Mouse (Mus musculus): ENCODE data around the gene Cadm1. TPM values are rescaled to one million over a fixed set of nuclear protein-coding genes. Genes with fewer than 3 reads are reported as not detected.

The Cadm1 gene
- polyA plus RNA-seq, 1 experiment, result 9.3 TPM

DNA sequence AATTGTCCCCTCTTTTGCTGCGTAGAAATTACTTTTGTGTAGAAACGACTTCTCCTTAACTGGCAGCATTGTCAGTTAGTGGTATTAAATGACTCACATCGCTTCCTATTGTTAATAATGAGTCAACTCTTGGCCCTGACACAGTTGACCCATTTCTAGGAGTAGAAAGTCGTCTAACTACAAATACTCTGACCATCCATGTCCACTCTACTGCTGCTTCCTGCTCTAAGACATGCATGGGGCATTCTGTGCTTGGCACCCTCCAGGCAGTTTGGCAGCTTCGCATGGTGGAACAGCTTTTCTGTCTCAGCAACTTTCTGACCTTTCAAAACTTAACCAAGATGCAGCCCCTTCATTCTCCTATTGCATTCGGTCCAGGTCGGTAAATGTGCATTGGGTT, 215.7 kb downstream of the Cadm1 start:
- no peak overlapping the region for H3ac ChIP-seq (ENCODE audit: control insufficient read depth, insufficient read length)
- no peak for TF ChIP-seq POLR2AphosphoS2 (IDR thresholded peaks at IDR 0.05; ENCODE audit: insufficient read length, low read depth)
- TF ChIP-seq MYOG (IDR thresholded peaks at IDR 0.05; ENCODE audit: control insufficient read depth in 1 of 3, insufficient read depth in 1 of 3, insufficient read length in 2 of 3, low read depth in 2 of 3), result no peak
- no peak for TF ChIP-seq TCF12 (IDR thresholded peaks at IDR 0.05; ENCODE audit: insufficient read depth, poor library complexity, severe bottlenecking)
- no peak for TF ChIP-seq CEBPB (IDR thresholded peaks at IDR 0.05; ENCODE audit: insufficient read depth, poor library complexity, severe bottlenecking)
- TF ChIP-seq E2F4 (IDR thresholded peaks at IDR 0.05; ENCODE audit: insufficient read depth), result no peak
- TF ChIP-seq MYOD1 (IDR thresholded peaks at IDR 0.05; ENCODE audit: control insufficient read depth in 1 of 3, insufficient read length in 2 of 3, low read depth in 2 of 3), result no peak
- no peak for TF ChIP-seq REST (IDR thresholded peaks at IDR 0.05; ENCODE audit: insufficient read depth, insufficient read length)
- no peak for TF ChIP-seq TCF3 (IDR thresholded peaks at IDR 0.05; ENCODE audit: insufficient read length, low read depth)
- no peaks in the 10 kb centered on the region for H3K27me3 ChIP-seq (ENCODE audit: control insufficient read depth, insufficient read depth, insufficient read length)
- H3K4me3 ChIP-seq, result no peak overlapping the region
- H3K4me2 ChIP-seq (ENCODE audit: low read depth), result peak overlapping the region; percentile 18
- no peaks in the 10 kb centered on the region for H3K36me3 ChIP-seq (ENCODE audit: control insufficient read depth, insufficient read depth)
- no peaks in the 10 kb centered on the region for H3K79me2 ChIP-seq (ENCODE audit: control insufficient read depth, insufficient read depth)

DNA sequence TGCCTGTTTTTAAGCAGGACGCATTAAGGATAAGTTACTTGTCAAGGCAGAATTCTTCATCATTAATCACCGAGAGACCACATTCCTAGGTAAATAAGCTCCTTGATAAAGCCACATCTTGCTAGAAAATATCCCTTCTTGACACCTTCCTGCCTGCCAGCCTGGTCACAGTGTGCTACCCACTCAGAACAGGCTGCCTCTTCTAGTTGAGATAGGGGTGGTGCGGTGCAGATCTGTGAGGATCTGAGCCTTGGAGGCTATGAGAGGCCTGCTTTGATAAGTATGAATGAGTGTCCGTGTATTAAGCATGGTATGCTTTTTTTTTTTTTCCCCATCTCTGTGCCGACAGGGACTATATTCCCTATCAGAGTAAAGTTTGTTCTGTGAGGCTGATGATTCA, 219.2 kb downstream of the Cadm1 start:
- Histone ChIP-seq H3K79me2 (ENCODE audit: control insufficient read depth, insufficient read depth) (no peaks in the 10 kb centered on the region), H3K27me3 (ENCODE audit: control insufficient read depth, insufficient read depth, insufficient read length) (no peaks in the 10 kb centered on the region), H3K36me3 (ENCODE audit: control insufficient read depth, insufficient read depth) (no peaks in the 10 kb centered on the region), H3K4me2 (ENCODE audit: low read depth) (no peak overlapping the region), H3ac (ENCODE audit: control insufficient read depth, insufficient read length) (no peak overlapping the region), H3K4me3 (no peak overlapping the region)
- no peak for TF ChIP-seq POLR2A (IDR thresholded peaks at IDR 0.05; ENCODE audit: insufficient read length, low read depth)
- no peak for TF ChIP-seq E2F4 (IDR thresholded peaks at IDR 0.05; ENCODE audit: insufficient read depth)
- TF ChIP-seq TCF12 (IDR thresholded peaks at IDR 0.05; ENCODE audit: insufficient read depth, poor library complexity, severe bottlenecking), result no peak
- no peak for TF ChIP-seq REST (IDR thresholded peaks at IDR 0.05; ENCODE audit: insufficient read depth, insufficient read length)

DNA sequence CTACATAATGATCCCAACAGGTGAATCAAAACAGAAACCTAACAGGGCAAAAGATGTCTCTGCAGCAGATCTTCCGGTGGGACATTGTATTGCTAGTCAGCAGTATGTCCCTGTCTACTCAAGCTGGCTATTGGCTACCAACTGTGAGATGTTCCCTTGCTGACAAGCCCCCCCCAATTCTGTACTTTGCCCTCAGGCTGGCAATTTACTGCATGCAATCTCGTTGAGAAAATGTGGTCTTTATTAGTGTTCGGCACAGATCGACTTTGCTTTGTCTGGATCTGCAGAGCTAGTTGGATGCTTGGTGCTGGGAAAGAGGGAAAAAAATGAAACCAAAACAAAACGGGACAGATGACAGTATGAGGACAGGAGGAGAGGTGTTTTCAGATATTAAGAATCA, 222.5 kb downstream of the Cadm1 start:
- H3ac ChIP-seq (ENCODE audit: control insufficient read depth, insufficient read length), result no peak overlapping the region
- H3K36me3 ChIP-seq (ENCODE audit: control insufficient read depth, insufficient read depth), result no peaks in the 10 kb centered on the region
- H3K4me2 ChIP-seq (ENCODE audit: low read depth), result no peak overlapping the region
- H3K27me3 ChIP-seq (ENCODE audit: control insufficient read depth, insufficient read depth, insufficient read length), result no peaks in the 10 kb centered on the region
- H3K4me3 ChIP-seq, result no peak overlapping the region
- no peaks in the 10 kb centered on the region for H3K79me2 ChIP-seq (ENCODE audit: control insufficient read depth, insufficient read depth)
- TF ChIP-seq E2F4 (IDR thresholded peaks at IDR 0.05; ENCODE audit: insufficient read depth), result no peak
- no peak for TF ChIP-seq TCF3 (IDR thresholded peaks at IDR 0.05; ENCODE audit: insufficient read length, low read depth)
- no peak for TF ChIP-seq CEBPB (IDR thresholded peaks at IDR 0.05; ENCODE audit: insufficient read depth, poor library complexity, severe bottlenecking)
- TF ChIP-seq MYOG (IDR thresholded peaks at IDR 0.05; ENCODE audit: control insufficient read depth in 1 of 3, insufficient read depth in 1 of 3, insufficient read length in 2 of 3, low read depth in 2 of 3), result no peak
- no peak for TF ChIP-seq MAX (IDR thresholded peaks at IDR 0.05; ENCODE audit: low read depth)

DNA sequence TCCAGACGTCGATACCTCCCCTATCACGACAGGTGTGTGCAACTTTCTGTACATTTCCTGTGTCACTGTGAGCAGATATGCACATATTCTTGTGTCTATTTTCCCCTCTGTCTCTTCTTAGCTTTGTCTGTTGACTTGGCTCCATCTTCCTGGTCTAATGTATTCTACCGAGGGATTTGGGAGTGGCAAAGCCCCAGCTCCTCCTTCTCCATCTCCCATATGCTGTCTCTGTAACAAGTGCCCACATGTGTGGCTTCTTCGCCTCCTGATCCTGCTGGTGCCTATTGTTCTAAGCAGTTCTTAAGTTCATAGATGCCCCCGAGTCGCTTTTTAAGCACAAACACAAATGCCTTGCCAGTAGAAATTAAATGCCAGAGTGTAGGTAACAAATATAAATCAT, 223.2 kb downstream of the Cadm1 start:
- no peak overlapping the region for H3ac ChIP-seq (ENCODE audit: control insufficient read depth, insufficient read length)
- TF ChIP-seq TCF12 (IDR thresholded peaks at IDR 0.05; ENCODE audit: insufficient read depth, poor library complexity, severe bottlenecking) (no peak), MAX (IDR thresholded peaks at IDR 0.05; ENCODE audit: low read depth) (no peak), CEBPB (IDR thresholded peaks at IDR 0.05; ENCODE audit: insufficient read depth, poor library complexity, severe bottlenecking) (no peak), REST (IDR thresholded peaks at IDR 0.05; ENCODE audit: insufficient read depth, insufficient read length) (no peak), USF1 (IDR thresholded peaks at IDR 0.05; ENCODE audit: low read depth) (no peak), SRF (IDR thresholded peaks at IDR 0.05; ENCODE audit: control insufficient read depth, insufficient read length, low read depth) (no peak), TCF3 (IDR thresholded peaks at IDR 0.05; ENCODE audit: insufficient read length, low read depth) (no peak), MYOG (IDR thresholded peaks at IDR 0.05; ENCODE audit: control insufficient read depth in 1 of 3, insufficient read depth in 1 of 3, insufficient read length in 2 of 3, low read depth in 2 of 3) (no peak)
- H3K4me3 ChIP-seq, result no peak overlapping the region
- no peak overlapping the region for H3K4me2 ChIP-seq (ENCODE audit: low read depth)
- no peaks in the 10 kb centered on the region for H3K36me3 ChIP-seq (ENCODE audit: control insufficient read depth, insufficient read depth)
- H3K27me3 ChIP-seq (ENCODE audit: control insufficient read depth, insufficient read depth, insufficient read length), result no peaks in the 10 kb centered on the region
- H3K79me2 ChIP-seq (ENCODE audit: control insufficient read depth, insufficient read depth), result no peaks in the 10 kb centered on the region

DNA sequence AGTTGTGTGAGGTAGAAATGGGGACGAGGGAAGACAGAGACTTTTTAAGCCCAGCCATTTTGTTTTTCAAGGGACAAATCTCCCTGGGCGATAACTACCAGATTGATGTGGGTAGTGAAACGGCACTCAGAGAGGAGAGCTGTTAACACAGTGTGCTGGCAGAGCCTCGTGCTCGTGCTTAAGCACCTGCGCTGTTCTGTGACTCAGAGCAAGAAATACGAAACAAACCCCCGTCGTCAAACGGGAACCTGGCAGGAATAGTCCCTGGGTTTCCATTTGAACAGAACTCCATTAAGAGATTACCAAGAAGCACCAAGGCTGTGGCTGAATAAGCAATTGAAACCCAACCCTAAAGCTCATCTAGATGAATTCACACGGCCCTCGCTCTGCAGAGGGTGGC, 225.1 kb downstream of the Cadm1 start:
- H3K4me2 ChIP-seq (ENCODE audit: low read depth), result no peak overlapping the region
- no peaks in the 10 kb centered on the region for H3K27me3 ChIP-seq (ENCODE audit: control insufficient read depth, insufficient read depth, insufficient read length)
- H3K79me2 ChIP-seq (ENCODE audit: control insufficient read depth, insufficient read depth), result no peaks in the 10 kb centered on the region
- no peak overlapping the region for H3ac ChIP-seq (ENCODE audit: control insufficient read depth, insufficient read length)
- no peak overlapping the region for H3K4me3 ChIP-seq
- TF ChIP-seq CEBPB (IDR thresholded peaks at IDR 0.05; ENCODE audit: insufficient read depth, poor library complexity, severe bottlenecking) (no peak), TCF3 (IDR thresholded peaks at IDR 0.05; ENCODE audit: insufficient read length, low read depth) (no peak), E2F4 (IDR thresholded peaks at IDR 0.05; ENCODE audit: insufficient read depth) (no peak), TCF12 (IDR thresholded peaks at IDR 0.05; ENCODE audit: insufficient read depth, poor library complexity, severe bottlenecking) (no peak), POLR2AphosphoS2 (IDR thresholded peaks at IDR 0.05; ENCODE audit: insufficient read length, low read depth) (no peak), MYOG (IDR thresholded peaks at IDR 0.05; ENCODE audit: control insufficient read depth in 1 of 3, insufficient read depth in 1 of 3, insufficient read length in 2 of 3, low read depth in 2 of 3) (no peak), MYOD1 (IDR thresholded peaks at IDR 0.05; ENCODE audit: control insufficient read depth in 1 of 3, insufficient read length in 2 of 3, low read depth in 2 of 3) (no peak), MAX (IDR thresholded peaks at IDR 0.05; ENCODE audit: low read depth) (no peak), REST (IDR thresholded peaks at IDR 0.05; ENCODE audit: insufficient read depth, insufficient read length) (no peak), POLR2A (IDR thresholded peaks at IDR 0.05; ENCODE audit: insufficient read length, low read depth) (no peak), USF1 (IDR thresholded peaks at IDR 0.05; ENCODE audit: low read depth) (no peak), SRF (IDR thresholded peaks at IDR 0.05; ENCODE audit: control insufficient read depth, insufficient read length, low read depth) (no peak)
- no peaks in the 10 kb centered on the region for H3K36me3 ChIP-seq (ENCODE audit: control insufficient read depth, insufficient read depth)
